Mouse (Mus musculus) natural killer cell, adult 2 months (primary cell): Measurements from ENCODE around the gene Tex13a.

Experiments
- DNase-seq, 2 experiments: peaks; one replicate each; pipeline ENCODE4 v3.0.0; 2022; ENCODE audit warnings: low spot score in 2 of 2

The Tex13a gene

GRCm38 (mm10) chrX:138209480-138209879, at the start of gene Tex13a:
Gene Tex13a, minus strand, starts transcription at chrX:138209580.
- no peak for DNase-seq

- no peak for DNase-seq
These were observed 25.2 kb upstream of the Tex13a start for GRCm38 (mm10) chrX:138234626-138235025.

GRCm38 (mm10) chrX:138170146-138170545, 39.2 kb downstream of the Tex13a start:
- DNase-seq = no peak
